Mouse (Mus musculus): ENCODE results near the gene Acsf2.

Acsf2 gene

GRCm38 (mm10) chr11:94546381-94546780 lies 55.3 kb downstream of the Acsf2 start:
- no peak for DNase-seq

DNA sequence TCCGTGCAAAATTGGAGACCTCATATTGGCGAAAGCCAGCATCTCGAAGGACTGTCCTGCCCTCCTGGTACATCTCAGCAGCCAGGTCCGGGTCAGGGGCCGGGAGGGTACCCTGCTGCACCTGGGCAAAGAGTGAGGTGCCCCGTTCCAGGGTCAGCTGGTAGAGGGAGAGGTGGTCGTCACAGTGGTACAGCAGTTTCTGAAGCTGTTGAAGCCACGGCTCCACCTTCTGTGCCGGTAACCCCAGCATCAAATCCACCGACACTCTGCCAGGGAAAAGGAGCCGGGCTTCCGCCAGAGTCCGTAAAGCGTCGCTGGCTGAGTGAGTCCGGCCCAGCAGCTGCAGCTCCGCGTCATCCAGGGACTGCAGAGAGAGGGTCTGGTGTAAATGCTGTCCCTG lies 57.2 kb downstream of the Acsf2 start:
- no peak for DNase-seq

GRCm38 (mm10) chr11:94543932-94544331 lies 57.7 kb downstream of the Acsf2 start:
- peak; percentile 97 for DNase-seq

GRCm38 (mm10) chr11:94543344-94543743 lies 58.3 kb downstream of the Acsf2 start:
- no peak for DNase-seq

GRCm38 (mm10) chr11:94542400-94542799 lies 59.3 kb downstream of the Acsf2 start:
- no peak for DNase-seq

DNA sequence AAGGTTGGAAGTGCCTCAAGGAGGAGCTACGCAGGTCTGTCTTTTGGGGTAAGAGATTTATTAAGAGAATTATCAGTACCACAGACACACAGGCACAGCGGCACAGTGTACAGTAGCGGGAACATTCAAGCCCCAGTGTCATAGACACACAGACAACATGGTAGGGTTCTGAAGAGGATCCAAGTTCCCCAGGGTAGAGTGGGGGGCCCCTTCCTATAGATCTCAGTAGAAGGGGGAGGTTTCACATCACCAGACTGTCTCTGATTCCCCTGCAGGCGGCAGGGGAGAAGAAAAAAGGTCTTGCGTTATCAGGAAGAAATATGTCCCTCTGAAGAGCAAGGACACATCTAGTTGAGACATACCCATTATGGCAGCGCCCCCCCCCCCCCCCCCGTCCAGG lies 61.9 kb downstream of the Acsf2 start:
- no peak for DNase-seq

DNA sequence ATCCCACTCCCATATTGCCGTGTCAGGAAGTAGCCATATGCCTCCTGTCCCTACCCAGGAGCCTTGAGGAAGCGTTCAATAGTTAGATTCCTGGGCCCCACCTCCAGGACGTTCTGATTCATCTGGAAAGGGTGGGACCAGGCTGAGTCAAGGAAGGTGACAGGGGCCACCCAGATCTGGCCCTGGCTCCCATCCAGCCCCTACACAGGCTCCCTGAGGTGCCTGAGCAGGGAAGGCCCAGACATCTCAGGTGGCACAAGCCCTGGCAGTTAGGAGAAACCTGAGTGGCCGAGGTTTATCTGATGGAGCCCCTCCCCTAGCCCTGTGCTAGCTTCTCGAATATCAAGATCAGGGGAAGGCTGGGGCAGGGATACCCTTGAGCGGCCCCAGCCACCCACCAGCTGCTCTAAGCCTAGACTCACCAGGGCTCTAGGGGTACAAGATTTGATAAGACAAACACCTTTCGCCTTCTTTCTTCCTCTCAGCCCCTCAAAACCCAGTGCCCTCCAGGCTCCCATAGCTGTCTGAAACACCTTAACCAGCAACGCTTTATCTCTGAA lies 62.9 kb downstream of the Acsf2 start:
- no peak for DNase-seq

DNA sequence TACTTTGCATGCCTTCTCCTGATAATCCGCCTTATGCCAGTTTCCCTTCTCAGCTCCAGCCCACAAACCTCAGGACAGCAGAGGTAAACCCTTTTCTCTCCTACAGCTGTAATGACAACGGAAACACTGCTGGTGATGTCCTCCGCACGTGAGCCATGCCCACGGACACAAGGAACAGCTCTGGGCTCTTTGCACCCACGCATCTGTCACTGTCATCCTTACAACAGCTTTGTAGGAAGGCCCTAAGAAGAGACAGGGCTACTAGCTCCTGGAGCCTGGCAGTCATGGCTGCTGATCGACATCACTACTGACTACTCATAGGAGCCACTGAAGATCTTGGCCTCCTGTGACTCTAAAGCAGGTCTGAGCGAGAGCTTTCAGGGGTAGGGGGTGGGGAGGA lies 68.5 kb downstream of the Acsf2 start:
- no peak for DNase-seq

- no peak for DNase-seq
Observed at GRCm38 (mm10) chr11:94528879-94529278, 72.8 kb downstream of the Acsf2 start.

- DNase-seq = peak; percentile 34
Observed at GRCm38 (mm10) chr11:94526171-94526879, 75.3 kb downstream of the Acsf2 start.

- peak; percentile 68 for DNase-seq
Observed at GRCm38 (mm10) chr11:94521219-94521843, 80.3 kb downstream of the Acsf2 start, which contains the start of gene Mycbpap. Gene Mycbpap (minus strand): TSS chr11:94521742.

DNA sequence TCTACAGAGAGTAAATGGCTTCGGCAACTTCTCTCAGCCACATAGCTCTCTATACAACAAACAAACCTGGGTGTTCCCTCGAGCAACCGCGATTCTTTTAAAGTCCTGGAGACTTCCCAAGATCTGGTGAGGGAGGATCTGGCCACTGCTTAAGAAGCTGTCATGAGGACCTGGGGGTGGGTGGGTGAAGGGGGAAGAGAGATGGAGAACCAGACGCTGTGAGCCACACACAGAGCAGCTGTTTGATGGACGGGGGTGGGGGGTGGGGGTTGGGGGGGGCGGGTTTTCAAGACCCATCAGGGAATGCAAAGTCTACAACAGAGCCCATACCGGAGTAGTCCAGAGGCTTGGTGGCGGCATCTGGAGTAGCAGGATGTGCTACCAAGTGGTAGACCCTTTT lies 88.2 kb downstream of the Acsf2 start:
- no peak for DNase-seq

- no peak for DNase-seq
Observed at GRCm38 (mm10) chr11:94508976-94509375, 92.7 kb downstream of the Acsf2 start.

All from lung, postnatal 10 days (tissue).